Mouse (Mus musculus): ENCODE measurements at regions not wholly inside any gene's neighbourhood (a gene's known extent, or its start where the extent isn't known, plus 50 kb on each side); places are given as distances from the start of the nearest gene placed in this dataset.
"Not testable (repeated sequence)": the region's sequence is repeated elsewhere in the genome, so short reads cannot be mapped to it uniquely, and the experiment has no call there.

GRCm38 (mm10) chr14:120809321-120809720, 101.7 kb upstream of the Ipo5 start:
- Histone ChIP-seq H3K27ac (ENCODE audit: low read depth, low read length) (no peak overlapping the region), H3K36me3 (ENCODE audit: control insufficient read depth, insufficient read depth, low read length) (no peaks in the 10 kb centered on the region), H3K9ac (ENCODE audit: low read depth, low read length) (no peak overlapping the region), H3K4me2 (replicated peaks; ENCODE audit: low read depth, low read length) (no peak overlapping the region), H3K4me1 (replicated peaks; ENCODE audit: control insufficient read depth, insufficient read depth, low read length) (0 out of 2 replicates have a peak, but pooled peaks cover 2% of the 10 kb centered on the region), H3K9me3 (ENCODE audit: control insufficient read depth, low read length) (no peaks in the 10 kb centered on the region), H3K27me3 (ENCODE audit: control insufficient read depth, insufficient read depth, low read length) (no peaks in the 10 kb centered on the region), H3K4me3 (ENCODE audit: low read depth, low read length) (no peak overlapping the region)
- 91% methylated on average over 6 of the region's 6 CpGs for WGBS
- DNase-seq (ENCODE audit: low spot score) (no peak), ATAC-seq (ENCODE audit: low FRiP score) (no peak)

GRCm38 (mm10) chr14:120813938-120814337, 97.1 kb upstream of the Ipo5 start:
- Histone ChIP-seq H3K9me3 (ENCODE audit: control insufficient read depth, low read length) (no peaks in the 10 kb centered on the region), H3K4me1 (replicated peaks; ENCODE audit: control insufficient read depth, insufficient read depth, low read length) (no peaks in the 10 kb centered on the region), H3K9ac (ENCODE audit: low read depth, low read length) (no peak overlapping the region), H3K36me3 (ENCODE audit: control insufficient read depth, insufficient read depth, low read length) (no peaks in the 10 kb centered on the region), H3K4me3 (ENCODE audit: low read depth, low read length) (no peak overlapping the region), H3K27ac (ENCODE audit: low read depth, low read length) (no peak overlapping the region), H3K27me3 (ENCODE audit: control insufficient read depth, insufficient read depth, low read length) (no peaks in the 10 kb centered on the region), H3K4me2 (replicated peaks; ENCODE audit: low read depth, low read length) (no peak overlapping the region)
- DNase-seq (ENCODE audit: low spot score) (no peak), ATAC-seq (ENCODE audit: low FRiP score) (no peak)
- 90% methylated on average over 9 of the region's 9 CpGs for WGBS

- not testable (repeated sequence) for H3K4me1 ChIP-seq (replicated peaks; ENCODE audit: control insufficient read depth, insufficient read depth, low read length); DNase-seq (ENCODE audit: low spot score); H3K9ac ChIP-seq (ENCODE audit: low read depth, low read length); H3K4me2 ChIP-seq (replicated peaks; ENCODE audit: low read depth, low read length); H3K4me3 ChIP-seq (ENCODE audit: low read depth, low read length); H3K36me3 ChIP-seq (ENCODE audit: control insufficient read depth, insufficient read depth, low read length); ATAC-seq (ENCODE audit: low FRiP score); H3K27ac ChIP-seq (ENCODE audit: low read depth, low read length); H3K27me3 ChIP-seq (ENCODE audit: control insufficient read depth, insufficient read depth, low read length); H3K9me3 ChIP-seq (ENCODE audit: control insufficient read depth, low read length)
- WGBS: 92% methylated on average over 3 of the region's 3 CpGs
These were observed 95.9 kb upstream of the Ipo5 start for GRCm38 (mm10) chr14:120815126-120815525.

- DNase-seq (ENCODE audit: low spot score) (no peak), ATAC-seq (ENCODE audit: low FRiP score) (no peak)
- Histone ChIP-seq H3K4me1 (replicated peaks; ENCODE audit: control insufficient read depth, insufficient read depth, low read length) (no peaks in the 10 kb centered on the region), H3K9ac (ENCODE audit: low read depth, low read length) (no peak overlapping the region), H3K27me3 (ENCODE audit: control insufficient read depth, insufficient read depth, low read length) (no peaks in the 10 kb centered on the region), H3K4me3 (ENCODE audit: low read depth, low read length) (no peak overlapping the region), H3K36me3 (ENCODE audit: control insufficient read depth, insufficient read depth, low read length) (no peaks in the 10 kb centered on the region), H3K27ac (ENCODE audit: low read depth, low read length) (no peak overlapping the region), H3K9me3 (ENCODE audit: control insufficient read depth, low read length) (no peaks in the 10 kb centered on the region), H3K4me2 (replicated peaks; ENCODE audit: low read depth, low read length) (no peak overlapping the region)
- WGBS: 95% methylated on average over 2 of the region's 2 CpGs
These were observed 94.5 kb upstream of the Ipo5 start for GRCm38 (mm10) chr14:120816529-120816928.

GRCm38 (mm10) chr14:120826187-120826586, 84.8 kb upstream of the Ipo5 start:
- Histone ChIP-seq H3K36me3 (ENCODE audit: control insufficient read depth, insufficient read depth, low read length) (no peaks in the 10 kb centered on the region), H3K4me2 (replicated peaks; ENCODE audit: low read depth, low read length) (no peak overlapping the region)
- WGBS: 84% methylated on average over 4 of the region's 4 CpGs

GRCm38 (mm10) chr14:120830389-120830835, 80.6 kb upstream of the Ipo5 start:
- not testable (repeated sequence) for H3K4me3 ChIP-seq (ENCODE audit: low read depth, low read length); H3K27ac ChIP-seq (ENCODE audit: low read depth, low read length); H3K4me2 ChIP-seq (replicated peaks; ENCODE audit: low read depth, low read length); H3K9me3 ChIP-seq (ENCODE audit: control insufficient read depth, low read length); H3K27me3 ChIP-seq (ENCODE audit: control insufficient read depth, insufficient read depth, low read length); H3K4me1 ChIP-seq (replicated peaks; ENCODE audit: control insufficient read depth, insufficient read depth, low read length); H3K36me3 ChIP-seq (ENCODE audit: control insufficient read depth, insufficient read depth, low read length); H3K9ac ChIP-seq (ENCODE audit: low read depth, low read length)
- WGBS: 36% methylated on average over 20 of the region's 20 CpGs
- DNase-seq (ENCODE audit: low spot score) (peak; percentile 76), ATAC-seq (ENCODE audit: low FRiP score) (peak; percentile 53; the same call in 1 of the 2 replicates)

More at GRCm38 (mm10) chr14:120826187-120826586, 84.8 kb upstream of the Ipo5 start:
- Histone ChIP-seq H3K9me3 (ENCODE audit: control insufficient read depth, low read length) (no peaks in the 10 kb centered on the region), H3K4me3 (ENCODE audit: low read depth, low read length) (no peak overlapping the region), H3K27ac (ENCODE audit: low read depth, low read length) (no peak overlapping the region), H3K4me1 (replicated peaks; ENCODE audit: control insufficient read depth, insufficient read depth, low read length) (no peaks in the 10 kb centered on the region), H3K27me3 (ENCODE audit: control insufficient read depth, insufficient read depth, low read length) (no peaks in the 10 kb centered on the region), H3K9ac (ENCODE audit: low read depth, low read length) (no peak overlapping the region)
- ATAC-seq (ENCODE audit: low FRiP score) (no peak), DNase-seq (ENCODE audit: low spot score) (no peak)

GRCm38 (mm10) chr14:120831397-120831796, 79.6 kb upstream of the Ipo5 start:
- Histone ChIP-seq H3K27me3 (ENCODE audit: control insufficient read depth, insufficient read depth, low read length) (no peaks in the 10 kb centered on the region), H3K4me2 (replicated peaks; ENCODE audit: low read depth, low read length) (no peak overlapping the region), H3K4me3 (ENCODE audit: low read depth, low read length) (no peak overlapping the region), H3K9ac (ENCODE audit: low read depth, low read length) (no peak overlapping the region), H3K36me3 (ENCODE audit: control insufficient read depth, insufficient read depth, low read length) (no peaks in the 10 kb centered on the region), H3K27ac (ENCODE audit: low read depth, low read length) (no peak overlapping the region), H3K4me1 (replicated peaks; ENCODE audit: control insufficient read depth, insufficient read depth, low read length) (no peaks in the 10 kb centered on the region), H3K9me3 (ENCODE audit: control insufficient read depth, low read length) (no peaks in the 10 kb centered on the region)
- ATAC-seq (ENCODE audit: low FRiP score): peak; percentile 22; the same call in 1 of the 2 replicates
- WGBS: 69% methylated on average over 5 of the region's 5 CpGs
- DNase-seq (ENCODE audit: low spot score): no peak

- ATAC-seq (ENCODE audit: low FRiP score) (peak; percentile 74), DNase-seq (ENCODE audit: low spot score) (peak; percentile 94)
- Histone ChIP-seq H3K36me3 (ENCODE audit: control insufficient read depth, insufficient read depth, low read length) (no peaks in the 10 kb centered on the region), H3K4me3 (ENCODE audit: low read depth, low read length) (no peak overlapping the region), H3K4me2 (replicated peaks; ENCODE audit: low read depth, low read length) (peak overlapping the region; percentile 30), H3K27ac (ENCODE audit: low read depth, low read length) (no peak overlapping the region), H3K27me3 (ENCODE audit: control insufficient read depth, insufficient read depth, low read length) (no peaks in the 10 kb centered on the region), H3K9ac (ENCODE audit: low read depth, low read length) (no peak overlapping the region), H3K9me3 (ENCODE audit: control insufficient read depth, low read length) (no peaks in the 10 kb centered on the region), H3K4me1 (replicated peaks; ENCODE audit: control insufficient read depth, insufficient read depth, low read length) (no peaks in the 10 kb centered on the region)
- 6% methylated on average over 23 of the region's 23 CpGs for WGBS
These were observed 79.0 kb upstream of the Ipo5 start for GRCm38 (mm10) chr14:120831847-120832613.

GRCm38 (mm10) chr14:120834821-120835220, 76.2 kb upstream of the Ipo5 start:
- Histone ChIP-seq H3K9me3 (ENCODE audit: control insufficient read depth, low read length) (no peaks in the 10 kb centered on the region), H3K9ac (ENCODE audit: low read depth, low read length) (no peak overlapping the region), H3K4me1 (replicated peaks; ENCODE audit: control insufficient read depth, insufficient read depth, low read length) (no peaks in the 10 kb centered on the region), H3K4me2 (replicated peaks; ENCODE audit: low read depth, low read length) (no peak overlapping the region), H3K27me3 (ENCODE audit: control insufficient read depth, insufficient read depth, low read length) (no peaks in the 10 kb centered on the region), H3K36me3 (ENCODE audit: control insufficient read depth, insufficient read depth, low read length) (no peaks in the 10 kb centered on the region), H3K4me3 (ENCODE audit: low read depth, low read length) (no peak overlapping the region), H3K27ac (ENCODE audit: low read depth, low read length) (no peak overlapping the region)
- ATAC-seq (ENCODE audit: low FRiP score): no peak
- no peak for DNase-seq (ENCODE audit: low spot score)
- 88% methylated on average over 4 of the region's 4 CpGs for WGBS
